Mouse (Mus musculus): Measurements from ENCODE around the gene Kif19a. TPM values are rescaled to one million over a fixed set of nuclear protein-coding genes. Genes with fewer than 3 reads are reported as not detected.

Gene Kif19a
- polyA plus RNA-seq, 1 experiment from 2014 or later = 0.46 TPM

DNA sequence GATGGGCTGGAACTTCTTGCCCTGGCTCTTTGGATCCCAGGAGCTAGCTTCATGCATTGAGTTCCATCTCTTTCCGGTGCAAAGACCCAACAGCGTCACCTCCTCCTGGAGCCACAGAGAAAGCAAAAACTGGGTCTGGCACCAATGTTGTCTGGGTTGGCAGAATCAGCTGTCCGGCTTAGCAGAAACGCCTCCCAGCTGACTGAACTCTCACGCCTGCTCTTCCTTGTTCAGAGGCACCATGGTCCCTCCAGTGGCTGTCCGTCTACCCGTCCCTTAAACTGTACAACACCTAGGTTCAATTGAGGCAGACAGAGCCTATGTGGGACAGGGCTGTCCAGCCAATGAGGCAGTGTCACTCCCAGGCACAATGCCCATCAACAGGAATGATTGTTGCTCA, 32.0 kb downstream of the Kif19a start:
- Histone ChIP-seq H3K4me3 (no peak overlapping the region), H3K4me2 (no peak overlapping the region), H3K9ac (no peak overlapping the region), H3K9me3 (no peaks in the 10 kb centered on the region), H3K4me1 (peaks cover 41% of the 10 kb centered on the region), H3K27me3 (replicated peaks) (no peaks in the 10 kb centered on the region), H3K36me3 (replicated peaks) (no peaks in the 10 kb centered on the region), H3K27ac (no peak overlapping the region)
- 86% methylated on average over 7 of the region's 7 CpGs for WGBS
- no peak for ATAC-seq (replicated peaks)

DNA sequence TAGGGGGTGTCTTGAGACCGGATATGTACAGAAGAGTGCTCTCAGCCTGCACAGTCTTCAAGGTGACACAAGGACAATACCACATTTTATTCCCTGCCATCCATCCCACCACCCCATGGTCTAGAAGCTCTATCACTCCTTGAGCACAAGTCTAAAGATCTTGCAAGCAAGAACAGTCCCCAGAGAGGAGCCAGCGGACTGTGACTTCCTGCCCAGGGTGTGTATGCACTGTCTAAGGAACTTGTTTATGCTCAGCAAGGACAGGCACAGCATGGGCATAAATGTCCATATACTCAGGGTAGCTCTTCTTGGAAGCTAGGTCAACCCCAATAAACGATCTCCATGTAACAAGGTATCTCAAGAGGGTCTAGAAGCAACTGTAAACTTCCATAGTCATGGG, 32.8 kb downstream of the Kif19a start:
- no peak for ATAC-seq (replicated peaks)
- Histone ChIP-seq H3K27ac (no peak overlapping the region), H3K36me3 (replicated peaks) (no peaks in the 10 kb centered on the region), H3K4me2 (no peak overlapping the region), H3K9ac (no peak overlapping the region), H3K9me3 (no peaks in the 10 kb centered on the region), H3K4me1 (peaks cover 34% of the 10 kb centered on the region), H3K27me3 (replicated peaks) (no peaks in the 10 kb centered on the region), H3K4me3 (no peak overlapping the region)
- WGBS = 91% methylated on average over 3 of the region's 3 CpGs

DNA sequence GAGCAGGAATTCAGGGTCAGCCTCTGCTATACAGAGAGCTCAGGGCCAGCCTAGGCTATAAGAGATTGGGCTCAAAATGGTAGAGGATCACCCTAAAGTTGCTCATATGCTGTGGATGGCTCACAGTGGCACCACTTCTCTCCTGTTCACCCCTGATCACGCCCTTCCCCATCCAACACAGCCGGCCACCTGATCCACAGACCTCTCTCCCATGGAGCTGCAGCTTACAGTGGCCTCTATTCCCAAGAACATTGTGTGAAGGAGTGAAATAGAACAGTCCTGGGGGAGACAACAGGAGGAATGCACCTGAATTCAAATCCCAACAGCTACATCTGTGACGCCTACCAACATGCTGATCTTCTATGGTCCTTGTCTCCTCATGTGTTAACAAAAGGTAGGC, 33.4 kb downstream of the Kif19a start, which contains the start of gene Gpr142:
Gene Gpr142 (plus strand): TSS at position 301 of the 400 bp plus-strand sequence.
- Histone ChIP-seq H3K4me1 (peaks cover 29% of the 10 kb centered on the region), H3K4me3 (no peak within 1 kb of the TSS), H3K9me3 (no peaks in the 10 kb centered on the region), H3K4me2 (no peak within 1 kb of the TSS), H3K27me3 (replicated peaks) (no peaks in the 10 kb centered on the region), H3K9ac (no peak within 1 kb of the TSS), H3K36me3 (replicated peaks) (no peaks in the 10 kb centered on the region), H3K27ac (no peak within 1 kb of the TSS)
- WGBS = 95% methylated on average over 3 of the region's 3 CpGs
- ATAC-seq (replicated peaks) = no peak

DNA sequence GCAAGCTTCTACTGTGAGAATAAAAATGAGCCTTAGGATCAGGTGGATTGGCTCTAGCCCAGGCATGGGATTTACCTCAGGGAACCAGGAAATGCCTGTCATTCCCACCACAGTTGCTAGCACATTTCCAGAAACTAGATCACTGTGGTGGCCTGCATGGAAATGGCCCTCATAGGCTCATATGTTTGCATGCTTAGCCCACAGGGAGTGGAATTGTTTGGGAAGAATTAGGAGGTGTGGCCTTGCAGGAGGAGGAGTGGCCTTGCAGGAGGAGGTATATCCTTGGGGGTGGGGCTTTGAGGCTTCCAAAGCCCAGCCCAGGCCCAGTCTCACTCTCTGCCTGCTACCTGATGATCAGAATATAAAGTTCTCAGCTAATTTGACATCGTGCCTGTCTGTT, 36.7 kb downstream of the Kif19a start:
- WGBS = 94% methylated on average over 1 of the region's 1 CpGs
- no peaks in the 10 kb centered on the region for H3K36me3 ChIP-seq (replicated peaks)
- no peaks in the 10 kb centered on the region for H3K27me3 ChIP-seq (replicated peaks)
- H3K4me1 ChIP-seq = 0 out of 2 replicates have a peak, but pooled peaks cover 3% of the 10 kb centered on the region
- no peak overlapping the region for H3K4me3 ChIP-seq
- ATAC-seq (replicated peaks) = no peak
- H3K9ac ChIP-seq = no peak overlapping the region
- H3K4me2 ChIP-seq = no peak overlapping the region
- no peaks in the 10 kb centered on the region for H3K9me3 ChIP-seq
- no peak overlapping the region for H3K27ac ChIP-seq

DNA sequence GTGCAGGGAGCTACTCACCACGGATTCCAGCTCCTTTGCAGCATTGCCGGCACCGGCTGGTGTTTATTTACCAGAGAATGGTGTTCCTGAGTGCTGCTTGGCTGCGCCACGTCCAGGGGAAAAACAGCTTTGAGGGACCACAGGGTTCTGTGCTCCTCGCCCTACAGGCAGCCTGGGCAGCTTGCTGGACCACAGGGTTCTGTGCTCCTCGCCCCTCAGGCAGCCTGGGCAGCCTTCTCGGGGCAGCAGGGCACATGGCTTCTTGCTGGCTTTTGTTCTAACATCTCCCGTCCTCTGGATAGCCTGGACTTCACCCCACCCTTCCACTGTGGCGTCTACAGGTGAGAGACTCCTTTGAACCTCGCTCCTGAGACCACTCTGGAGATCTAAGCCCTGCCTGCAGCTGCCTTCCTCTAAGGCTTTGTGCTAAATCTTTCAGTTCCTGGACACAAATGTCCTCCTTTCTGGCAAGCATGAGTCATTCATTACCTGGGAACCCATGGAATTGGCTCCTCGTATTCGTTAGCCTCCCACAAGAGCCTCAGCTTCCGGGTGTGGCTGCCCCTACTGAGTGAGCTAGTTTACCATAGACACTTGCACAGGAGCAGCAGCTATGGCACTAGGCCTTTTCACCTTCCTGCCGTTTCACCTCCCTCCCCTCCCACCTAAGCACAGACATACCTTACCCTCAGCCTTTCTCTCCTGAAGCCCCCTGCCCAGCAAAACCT, 37.5 kb downstream of the Kif19a start:
- Histone ChIP-seq H3K36me3 (replicated peaks) (no peaks in the 10 kb centered on the region), H3K4me2 (no peak overlapping the region), H3K9me3 (no peaks in the 10 kb centered on the region), H3K9ac (no peak overlapping the region), H3K27me3 (replicated peaks) (no peaks in the 10 kb centered on the region), H3K27ac (no peak overlapping the region), H3K4me1 (0 out of 2 replicates have a peak, but pooled peaks cover 3% of the 10 kb centered on the region), H3K4me3 (no peak overlapping the region)
- ATAC-seq (replicated peaks) = no peak
- WGBS = 66% methylated on average over 15 of the region's 15 CpGs

DNA sequence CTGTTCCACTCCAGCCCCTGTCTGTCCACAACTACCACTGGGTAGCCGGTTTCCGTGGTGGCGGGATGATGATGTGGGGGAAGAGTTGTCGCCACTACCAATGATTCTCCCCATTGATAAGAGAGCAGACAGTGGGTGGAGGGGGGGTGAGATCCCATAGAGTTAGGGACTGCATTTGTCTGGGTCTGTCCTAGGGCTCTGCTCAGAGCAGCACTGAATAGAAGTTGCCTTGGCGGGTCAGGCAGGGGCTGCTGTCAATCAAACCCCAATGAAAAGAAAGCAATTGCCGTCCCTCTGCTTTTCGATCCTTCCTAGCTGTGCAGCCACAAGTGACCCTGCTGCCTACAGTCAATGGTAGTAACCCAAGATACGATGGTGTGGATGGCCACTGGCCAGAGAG, 38.8 kb downstream of the Kif19a start:
- Histone ChIP-seq H3K4me2 (no peak overlapping the region), H3K36me3 (replicated peaks) (no peaks in the 10 kb centered on the region), H3K27me3 (replicated peaks) (no peaks in the 10 kb centered on the region), H3K4me3 (no peak overlapping the region), H3K27ac (no peak overlapping the region), H3K9me3 (no peaks in the 10 kb centered on the region), H3K9ac (no peak overlapping the region), H3K4me1 (0 out of 2 replicates have a peak, but pooled peaks cover 3% of the 10 kb centered on the region)
- 12% methylated on average over 8 of the region's 8 CpGs for WGBS
- ATAC-seq (replicated peaks) = no peak

DNA sequence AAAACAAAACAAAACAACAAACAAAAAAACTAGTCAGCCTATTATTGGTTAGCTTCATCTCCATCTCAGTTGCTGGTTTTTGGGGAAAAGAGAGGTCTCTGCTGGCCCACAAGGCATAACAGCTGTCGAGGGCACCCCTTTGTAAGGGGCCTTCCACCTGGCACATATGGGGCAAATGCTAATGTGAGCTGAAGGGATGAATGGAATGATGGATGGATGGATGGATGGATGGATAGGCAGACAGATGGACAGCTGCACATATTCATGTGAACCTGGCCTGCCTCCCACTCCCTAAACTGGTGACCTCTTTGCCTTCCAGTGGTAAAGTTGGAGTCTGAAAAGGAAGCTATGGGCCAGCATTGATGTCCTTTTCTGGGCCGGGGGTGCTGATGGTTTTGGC, 41.8 kb downstream of the Kif19a start:
- no peaks in the 10 kb centered on the region for H3K36me3 ChIP-seq (replicated peaks)
- no peaks in the 10 kb centered on the region for H3K9me3 ChIP-seq
- 53% methylated on average over 2 of the region's 2 CpGs for WGBS
- no peak overlapping the region for H3K4me3 ChIP-seq
- no peak overlapping the region for H3K4me2 ChIP-seq
- H3K9ac ChIP-seq = no peak overlapping the region
- 0 out of 2 replicates have a peak, but pooled peaks cover 3% of the 10 kb centered on the region for H3K4me1 ChIP-seq
- no peaks in the 10 kb centered on the region for H3K27me3 ChIP-seq (replicated peaks)
- no peak overlapping the region for H3K27ac ChIP-seq
- no peak for ATAC-seq (replicated peaks)

DNA sequence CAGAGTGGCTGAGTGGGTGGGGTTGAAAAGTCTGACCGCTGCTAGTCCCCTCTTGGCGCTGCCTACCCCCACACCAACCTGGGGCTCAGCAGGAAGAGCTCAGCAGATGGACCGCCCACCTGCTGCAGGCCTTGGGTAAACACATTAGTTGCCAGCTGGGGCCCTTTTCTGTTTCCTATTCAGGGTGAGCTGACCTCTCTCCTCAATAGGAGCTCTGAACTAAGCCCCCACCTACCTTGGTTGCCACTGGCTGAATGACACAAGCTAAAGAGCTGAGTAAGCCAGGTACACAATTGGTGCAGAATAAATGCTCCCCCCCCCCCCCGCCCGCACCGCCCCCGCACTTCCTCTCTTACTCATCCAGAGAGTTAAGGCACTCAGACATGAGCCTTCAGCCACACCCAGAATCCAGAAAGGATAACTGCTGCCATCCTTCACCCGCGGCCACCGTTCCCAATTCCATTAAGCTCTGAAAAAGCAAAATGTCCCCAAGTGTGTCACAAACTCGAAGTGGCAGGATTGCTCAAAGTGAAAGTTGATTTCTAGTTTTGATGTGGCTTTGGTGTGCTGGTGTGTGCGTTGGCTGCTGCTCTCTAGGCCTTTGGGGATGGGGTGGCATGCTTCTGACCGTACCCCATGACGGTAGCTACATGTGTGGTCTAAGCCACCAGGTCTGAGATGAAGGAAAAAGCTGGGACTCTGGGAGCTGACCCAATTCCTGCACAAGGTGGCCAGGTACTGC, 42.7 kb downstream of the Kif19a start:
- H3K9ac ChIP-seq = no peak overlapping the region
- no peaks in the 10 kb centered on the region for H3K27me3 ChIP-seq (replicated peaks)
- H3K4me3 ChIP-seq = no peak overlapping the region
- no peaks in the 10 kb centered on the region for H3K36me3 ChIP-seq (replicated peaks)
- ATAC-seq (replicated peaks) = no peak
- no peaks in the 10 kb centered on the region for H3K9me3 ChIP-seq
- WGBS = 20% methylated on average over 14 of the region's 14 CpGs
- 0 out of 2 replicates have a peak, but pooled peaks cover 3% of the 10 kb centered on the region for H3K4me1 ChIP-seq
- H3K4me2 ChIP-seq = no peak overlapping the region
- no peak overlapping the region for H3K27ac ChIP-seq

DNA sequence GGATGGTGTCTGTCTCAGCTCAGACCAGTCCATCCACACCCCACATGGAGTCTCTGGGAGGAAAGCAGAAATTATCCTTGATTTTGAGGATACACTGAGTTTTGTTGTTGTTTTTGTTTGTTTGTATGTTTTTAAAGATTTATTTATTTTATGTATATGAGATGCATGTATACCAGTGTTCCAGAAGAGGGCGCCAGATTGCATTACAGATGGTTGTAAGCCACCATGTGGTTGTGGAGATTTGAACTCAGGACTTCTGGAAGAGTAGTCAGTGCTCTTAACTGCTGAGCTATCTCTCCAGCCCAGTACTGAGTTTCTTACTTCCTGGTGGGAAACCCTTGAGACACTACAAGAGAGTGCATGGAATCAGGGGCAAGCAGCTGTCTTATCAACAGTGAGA, 44.2 kb downstream of the Kif19a start:
- Histone ChIP-seq H3K9ac (no peak overlapping the region), H3K9me3 (no peaks in the 10 kb centered on the region), H3K4me3 (no peak overlapping the region), H3K36me3 (replicated peaks) (no peaks in the 10 kb centered on the region), H3K27ac (no peak overlapping the region), H3K4me1 (no peaks in the 10 kb centered on the region), H3K27me3 (replicated peaks) (no peaks in the 10 kb centered on the region), H3K4me2 (no peak overlapping the region)
- 87% methylated on average over 1 of the region's 1 CpGs for WGBS
- ATAC-seq (replicated peaks) = no peak

DNA sequence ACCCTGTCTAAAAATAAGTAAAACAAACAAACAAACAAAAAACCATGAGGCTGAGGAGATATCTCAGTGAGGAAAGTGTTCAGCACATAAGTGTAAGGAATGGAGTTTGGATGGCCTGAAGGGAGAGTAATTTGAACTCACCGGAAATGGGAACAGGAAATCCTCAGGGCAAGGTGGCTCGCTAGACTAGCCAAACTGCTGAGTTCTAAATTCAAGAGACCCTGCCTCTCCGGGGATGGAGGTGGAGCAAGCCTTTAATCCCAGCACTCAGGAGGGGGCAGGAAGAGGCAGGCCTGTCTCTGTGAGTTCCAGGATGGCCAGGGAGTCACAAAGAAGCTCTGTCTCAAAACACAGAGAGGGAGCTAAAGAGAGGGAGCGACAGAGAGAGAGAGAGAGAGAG, 45.2 kb downstream of the Kif19a start:
- WGBS = 15% methylated on average over 4 of the region's 4 CpGs
- no peak overlapping the region for H3K27ac ChIP-seq
- no peaks in the 10 kb centered on the region for H3K4me1 ChIP-seq

DNA sequence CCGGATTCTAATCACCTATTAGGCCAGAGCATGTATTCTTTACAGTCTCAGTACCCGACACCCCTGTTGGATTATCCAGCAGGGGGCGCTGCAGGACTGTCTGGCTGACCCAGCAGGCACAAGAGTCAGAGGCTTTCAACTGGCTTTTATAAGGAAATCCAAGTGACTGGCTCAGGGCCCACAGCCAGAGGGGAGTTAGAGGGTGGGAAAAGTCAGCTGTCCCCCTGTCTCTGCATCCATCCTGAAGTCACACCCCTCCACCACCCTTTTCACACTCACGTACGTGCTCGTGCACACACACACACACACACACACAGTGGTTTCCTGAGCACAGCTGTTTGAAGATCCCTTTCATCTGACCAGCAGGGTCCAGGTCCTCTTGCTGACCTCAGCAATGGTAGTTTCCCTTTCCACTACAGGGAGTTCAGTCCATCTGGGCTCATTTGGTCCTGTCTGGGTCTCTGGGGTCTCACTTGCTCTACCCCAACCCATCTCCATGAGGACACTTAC, 47.6 kb downstream of the Kif19a start:
- Histone ChIP-seq H3K4me1 (no peaks in the 10 kb centered on the region), H3K4me2 (no peak overlapping the region), H3K27ac (no peak overlapping the region), H3K36me3 (replicated peaks) (no peaks in the 10 kb centered on the region), H3K9me3 (no peaks in the 10 kb centered on the region), H3K27me3 (replicated peaks) (no peaks in the 10 kb centered on the region), H3K9ac (no peak overlapping the region), H3K4me3 (no peak overlapping the region)
- ATAC-seq (replicated peaks) = no peak
- 17% methylated on average over 6 of the region's 6 CpGs for WGBS

More for the DNA sequence above, 45.2 kb downstream of the Kif19a start:
- Histone ChIP-seq H3K9me3 (no peaks in the 10 kb centered on the region), H3K9ac (no peak overlapping the region), H3K4me3 (no peak overlapping the region), H3K36me3 (replicated peaks) (no peaks in the 10 kb centered on the region), H3K4me2 (no peak overlapping the region), H3K27me3 (replicated peaks) (no peaks in the 10 kb centered on the region)
- no peak for ATAC-seq (replicated peaks)

DNA sequence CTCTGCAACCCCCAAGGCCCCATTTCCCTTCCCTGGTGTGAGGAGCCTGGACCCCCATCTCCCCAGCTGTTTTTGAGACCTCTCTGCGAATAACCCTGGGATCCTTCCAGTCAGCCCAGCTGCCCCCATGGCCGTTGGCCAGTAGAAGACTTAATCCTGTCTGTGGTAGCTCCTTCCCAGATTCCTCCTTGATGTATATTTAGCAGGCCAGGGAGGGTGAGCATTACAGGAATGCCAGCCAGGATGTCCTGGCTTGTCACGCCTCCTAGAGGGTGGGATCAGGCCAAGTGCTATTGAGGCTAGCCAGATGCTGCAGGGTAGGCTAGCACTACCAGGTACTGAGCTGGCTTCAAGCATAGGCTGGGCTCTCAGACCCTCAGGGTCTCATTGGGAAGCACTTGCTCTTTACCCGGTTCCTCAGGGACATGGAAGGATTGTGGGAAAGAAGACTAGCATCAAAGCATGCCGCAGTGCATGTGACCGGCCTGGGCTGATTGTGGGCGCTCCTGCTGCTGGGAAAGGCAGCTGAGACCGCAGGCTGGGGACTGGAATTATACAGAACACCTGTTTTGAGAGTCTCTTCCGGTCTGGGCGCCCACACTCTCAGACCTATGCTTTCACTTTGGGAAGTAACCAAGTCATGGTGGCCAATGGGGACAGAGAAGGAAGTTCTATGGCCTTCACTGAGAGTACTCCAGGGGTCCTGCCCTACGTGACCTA, 49.8 kb downstream of the Kif19a start:
- H3K4me2 ChIP-seq = no peak overlapping the region
- H3K36me3 ChIP-seq (replicated peaks) = no peaks in the 10 kb centered on the region
- no peaks in the 10 kb centered on the region for H3K27me3 ChIP-seq (replicated peaks)
- H3K9ac ChIP-seq = no peak overlapping the region
- 80% methylated on average over 11 of the region's 11 CpGs for WGBS
- no peak for ATAC-seq (replicated peaks)
- no peak overlapping the region for H3K27ac ChIP-seq
- H3K9me3 ChIP-seq = no peaks in the 10 kb centered on the region
- no peaks in the 10 kb centered on the region for H3K4me1 ChIP-seq
- H3K4me3 ChIP-seq = no peak overlapping the region

Data from midbrain, embryonic 15.5 days (tissue).